Comparison of ENCODE assay signal across 7 mouse cellular contexts in the genomic region with DNA sequence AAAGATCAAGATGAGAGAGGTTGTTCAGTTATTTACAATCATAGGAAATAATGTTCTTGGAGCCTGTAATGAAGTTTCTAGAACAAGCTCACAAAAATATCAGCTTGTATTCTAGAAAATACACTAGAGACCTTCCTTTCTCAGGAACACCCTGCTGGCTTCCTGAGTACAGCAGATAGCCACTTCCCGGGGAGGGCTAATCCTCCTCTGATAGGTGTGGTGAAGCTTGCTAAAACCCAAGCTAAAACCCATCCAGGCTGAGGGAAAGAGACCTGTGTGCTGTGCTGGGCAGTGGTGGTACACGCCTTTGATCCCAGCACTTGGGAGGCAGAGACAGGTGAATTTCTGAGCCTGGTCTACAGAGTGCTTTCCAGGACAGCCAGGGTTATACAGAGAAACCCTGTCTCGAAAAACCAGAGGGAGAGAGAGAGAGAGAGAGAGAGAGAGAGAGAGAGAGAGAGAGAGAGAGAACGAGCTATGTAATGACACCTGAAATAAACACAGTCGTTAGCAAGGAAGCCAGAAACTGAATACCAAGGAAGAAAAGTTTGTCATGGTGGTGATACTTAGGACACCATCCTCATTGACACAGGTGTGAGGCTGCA. TPM values are rescaled to one million over a fixed set of nuclear protein-coding genes. Genes with fewer than 3 reads are reported as not detected.
A peak's percentile ranks its signal among the peaks of the same experiment; 100 is the strongest.
DNase-seq lines count a peak whose midpoint lies in the region; ATAC-seq and TF ChIP-seq lines count a peak whose summit lies in the region.

No protein-coding gene starts in this region.

- no peak overlapping the region for H3K9ac ChIP-seq in ES-Bruce4 (ENCODE audit: low read depth, poor library complexity, severe bottlenecking)
- no peak overlapping the region for H3K9ac ChIP-seq in liver, embryonic 11.5 days (ENCODE audit: low read depth, low read length)

- TF ChIP-seq EP300 in ES-Bruce4 (IDR thresholded peaks at IDR 0.05; ENCODE audit: insufficient read depth, low read depth, low read length) = no peak

- DNase-seq in kidney, adult 2 months = peak; percentile 63
- no peak for DNase-seq in kidney, postnatal 10 days
- peak; percentile 40 for DNase-seq in T-cell, adult 2 months (ENCODE audit: low spot score)
- no peak for DNase-seq in liver, embryonic 11.5 days (ENCODE audit: low spot score)
- no peak for DNase-seq in frontal cortex, postnatal 25 days (ENCODE audit: low spot score in 2 of 2)
- no peak for DNase-seq in adrenal gland, postnatal 14 days

- no peaks in the 10 kb centered on the region for H3K9me3 ChIP-seq in ES-Bruce4 (replicated peaks; ENCODE audit: control insufficient read depth, insufficient read depth, low read length, poor library complexity, severe bottlenecking)
- H3K9me3 ChIP-seq in liver, embryonic 11.5 days (ENCODE audit: control insufficient read depth, low read length) = no peaks in the 10 kb centered on the region

- peak; percentile 69 for ATAC-seq in liver, embryonic 11.5 days (replicated peaks; ENCODE audit: low FRiP score)

- no peaks in the 10 kb centered on the region for H3K27me3 ChIP-seq in kidney, adult 2 months (replicated peaks; ENCODE audit: control insufficient read depth, insufficient read depth, low read length)
- H3K27me3 ChIP-seq in ES-Bruce4 (ENCODE audit: control insufficient read depth, insufficient read depth, low read length, poor library complexity, severe bottlenecking) = no peaks in the 10 kb centered on the region
- no peaks in the 10 kb centered on the region for H3K27me3 ChIP-seq in liver, embryonic 11.5 days (replicated peaks; ENCODE audit: control insufficient read depth, insufficient read depth, low read length)

- H3K27ac ChIP-seq in kidney, adult 2 months (ENCODE audit: insufficient read depth, low read depth, low read length) = peak overlapping the region; percentile 47
- H3K27ac ChIP-seq in ES-Bruce4 (ENCODE audit: insufficient read depth, low read length) = peak overlapping the region; percentile 46
- H3K27ac ChIP-seq in liver, embryonic 11.5 days (ENCODE audit: low read depth, low read length) = peak overlapping the region; percentile 20

- no peak overlapping the region for H3K4me3 ChIP-seq in kidney, adult 2 months (ENCODE audit: insufficient read depth, low read depth, low read length)
- no peak overlapping the region for H3K4me3 ChIP-seq in ES-Bruce4 (ENCODE audit: low read depth, low read length)
- H3K4me3 ChIP-seq in liver, embryonic 11.5 days (ENCODE audit: low read depth, low read length) = no peak overlapping the region

- no peak for TF ChIP-seq CTCF in kidney, adult 2 months (conservative IDR thresholded peaks at IDR 0.05; ENCODE audit: insufficient read depth, insufficient read length, low read depth, low read length)
- no peak for TF ChIP-seq CTCF in ES-Bruce4 (IDR thresholded peaks at IDR 0.05; ENCODE audit: low read depth, low read length)

- no peak for TF ChIP-seq POLR2A in kidney, adult 2 months (IDR thresholded peaks at IDR 0.05; ENCODE audit: low read depth, low read length)
- TF ChIP-seq POLR2A in ES-Bruce4 (IDR thresholded peaks at IDR 0.05; ENCODE audit: insufficient read depth, low read length) = no peak

- H3K4me1 ChIP-seq in kidney, adult 2 months (ENCODE audit: control insufficient read depth, insufficient read depth, low read length) = peaks cover 15% of the 10 kb centered on the region; the same call in 1 of the 2 replicates
- peaks cover 4% of the 10 kb centered on the region for H3K4me1 ChIP-seq in ES-Bruce4 (ENCODE audit: control insufficient read depth, insufficient read depth, low read length)
- peaks cover 36% of the 10 kb centered on the region for H3K4me1 ChIP-seq in liver, embryonic 11.5 days (replicated peaks; ENCODE audit: control insufficient read depth, insufficient read depth, low read length)

- H3K4me2 ChIP-seq in liver, embryonic 11.5 days = peak overlapping the region; percentile 37

- 50% methylated on average over 5 of the region's 5 CpGs for whole genome bisulfite sequencing in kidney, adult 2 months
- 31% methylated on average over 5 of the region's 5 CpGs for WGBS in liver, embryonic 11.5 days

- no peaks in the 10 kb centered on the region for H3K36me3 ChIP-seq in kidney, adult 2 months (ENCODE audit: control insufficient read depth, insufficient read depth, low read length)
- no peaks in the 10 kb centered on the region for H3K36me3 ChIP-seq in ES-Bruce4 (ENCODE audit: control insufficient read depth, insufficient read depth, low read length, poor library complexity, severe bottlenecking)
- no peaks in the 10 kb centered on the region for H3K36me3 ChIP-seq in liver, embryonic 11.5 days (ENCODE audit: control insufficient read depth, insufficient read depth, low read length)

RNA-seq across cellular contexts. Expression of gene Pitpnc1, which starts 48.6 kb away (rescaled TPM):
- polyA plus RNA-seq in kidney, adult 2 months (2012; rRNA removed) = 15.0 and 18.5 TPM in 2 replicates
- 25.4 and 27.1 TPM in 2 replicates for polyA plus RNA-seq in ES-Bruce4 (2011; ENCODE audit: insufficient read depth, insufficient read length, low read depth, missing spikeins)
- polyA plus RNA-seq in liver, embryonic 11.5 days (2014; fragmentation: Nextera tagmentation; extraction: Ambion mirVana) = 19.2 and 19.4 TPM in 2 replicates
- 25.8 and 34.1 TPM in 2 replicates for total RNA-seq in adrenal gland, postnatal 14 days (2021)

RNA-seq across cellular contexts. Expression of gene Psmd12, which starts 57.4 kb away (rescaled TPM):
- polyA plus RNA-seq in kidney, adult 2 months (2012; rRNA removed) = 15.1 and 19.9 TPM in 2 replicates
- polyA plus RNA-seq in ES-Bruce4 (2011; ENCODE audit: insufficient read depth, insufficient read length, low read depth, missing spikeins) = 155 and 167 TPM in 2 replicates
- polyA plus RNA-seq in liver, embryonic 11.5 days (2014; fragmentation: Nextera tagmentation; extraction: Ambion mirVana) = 222 and 237 TPM in 2 replicates
- 87.1 and 95.0 TPM in 2 replicates for total RNA-seq in adrenal gland, postnatal 14 days (2021)

Comparison
In these comparisons a context has a peak if more than half of its experiments do, and no peak if none do; other contexts are left out.
1. DNase-seq: peak in kidney, adult 2 months (single experiment) and T-cell, adult 2 months (single experiment); none in kidney, postnatal 10 days (single experiment), liver, embryonic 11.5 days (single experiment), frontal cortex, postnatal 25 days (0 of 2) and adrenal gland, postnatal 14 days (single experiment).
2. Peak in every context shown above with its lines, with median percentiles within 50 percentile points of each other: H3K27ac ChIP-seq.